Mouse (Mus musculus) brain, embryonic 14.5 days (tissue): ENCODE results near the gene Ripk3.

Experiments used
- CTCF ChIP-seq: fragments of 200-500 bp; IDR thresholded peaks from 2 replicates; pipeline ENCODE4 v1.5.1; 2012; ENCODE audit warnings: inconsistent platforms, mild to moderate bottlenecking, moderate library complexity, borderline replicate concordance; ENCODE audit not compliant: insufficient read depth, insufficient read length; ENCODE audit errors: extremely low read depth
- POLR2A ChIP-seq: fragments of 200-500 bp; IDR thresholded peaks from 2 replicates; pipeline ENCODE4 v1.6.1; 2012; ENCODE audit warnings: mild to moderate bottlenecking, inconsistent platforms, borderline replicate concordance; ENCODE audit not compliant: poor library complexity, insufficient read depth, insufficient read length, severe bottlenecking; ENCODE audit errors: extremely low read depth

GRCm38 (mm10) chr14:55793461-55793860, 4.8 kb upstream of the Ripk3 start:
- TF ChIP-seq POLR2A = no peak
- TF ChIP-seq CTCF = no peak
